Mouse (Mus musculus) forebrain, postnatal 0 days (tissue): ENCODE measurements at regions not wholly inside any gene's neighbourhood (a gene's known extent, or its start where the extent isn't known, plus 50 kb on each side); places are given as distances from the start of the nearest gene placed in this dataset.

ENCODE experiments used
- ATAC-seq: fragments of 200-750 bp; cut with Nextera tagmentation; 2 replicates; pipeline ENCODE4 v1.8.0; 2017; ENCODE audit warnings: mild to moderate bottlenecking, moderate library complexity
- DNase-seq: peaks from one replicate; pipeline ENCODE4 v3.0.0-alpha.2; 2015
- H3K27ac ChIP-seq: fragments of 300-500 bp; sonication (generic); 2 replicates; pipeline ENCODE4 v1.5.1; 2014; ENCODE audit warnings: low read depth, mild to moderate bottlenecking, antibody characterized with exemption, low read length, moderate library complexity, mixed read lengths
- H3K27me3 ChIP-seq: fragments of 300-500 bp; sonication (generic); 2 replicates; pipeline ENCODE4 v1.6.1; 2014; ENCODE audit warnings: mild to moderate bottlenecking, low read length, mixed read lengths; ENCODE audit not compliant: insufficient read depth
- H3K36me3 ChIP-seq: fragments of 300-500 bp; sonication (generic); 2 replicates; pipeline ENCODE4 v1.6.1; 2014; ENCODE audit warnings: mild to moderate bottlenecking, moderate library complexity; ENCODE audit not compliant: insufficient read depth
- H3K4me1 ChIP-seq: fragments of 300-500 bp; sonication (generic); 2 replicates; pipeline ENCODE4 v1.6.1; 2014; ENCODE audit warnings: antibody characterized with exemption; ENCODE audit not compliant: insufficient read depth
- H3K4me2 ChIP-seq: fragments of 300-500 bp; sonication (generic); 2 replicates; pipeline ENCODE4 v1.6.1; 2014; ENCODE audit warnings: low read depth, mild to moderate bottlenecking, moderate library complexity
- H3K4me3 ChIP-seq: fragments of 300-500 bp; sonication (generic); 2 replicates; pipeline ENCODE4 v1.5.1; 2014; ENCODE audit warnings: low read depth, low read length, mixed read lengths
- H3K9ac ChIP-seq: fragments of 300-500 bp; sonication (generic); 2 replicates; pipeline ENCODE4 v1.6.1; 2014; ENCODE audit warnings: mild to moderate bottlenecking
- H3K9me3 ChIP-seq: fragments of 300-500 bp; sonication (generic); 2 replicates; pipeline ENCODE4 v1.6.1; 2016; ENCODE audit warnings: low read length
- CTCF ChIP-seq: sonication (generic); IDR thresholded peaks from 2 replicates; pipeline ENCODE4 v1.5.1; 2016; ENCODE audit warnings: antibody characterized with exemption, control low read depth, low read depth
- WGBS: fragments of 180-500 bp; shearing (Covaris S2); extraction: QIAGEN DNeasy Blood & Tissue Kit; methylation state at CpG from one replicate; pipeline ENCODE4 v1.1.7; 2014; 5-methylcytosine and 5-hydroxymethylcytosine counted together

- Histone ChIP-seq H3K27me3 (no peaks in the 10 kb centered on the region), H3K36me3 (no peaks in the 10 kb centered on the region), H3K27ac (no peak overlapping the region), H3K4me3 (no peak overlapping the region), H3K4me2 (no peak overlapping the region), H3K4me1 (no peaks in the 10 kb centered on the region), H3K9me3 (no peaks in the 10 kb centered on the region), H3K9ac (no peak overlapping the region)
- WGBS, result 60% methylated on average over 5 of the region's 5 CpGs
- DNase-seq, result peak; percentile 12
- no peak for ATAC-seq
- TF ChIP-seq CTCF, result no peak
Observed at GRCm38 (mm10) chr16:73772454-73772853, 639.2 kb downstream of the Robo2 start.

- no peaks in the 10 kb centered on the region for H3K36me3 ChIP-seq
- no peaks in the 10 kb centered on the region for H3K4me1 ChIP-seq
- H3K4me3 ChIP-seq, result no peak overlapping the region
- H3K27me3 ChIP-seq, result no peaks in the 10 kb centered on the region
- 36% methylated on average over 5 of the region's 5 CpGs for WGBS
- no peak overlapping the region for H3K4me2 ChIP-seq
- DNase-seq (no peak), ATAC-seq (no peak)
- H3K9ac ChIP-seq, result no peak overlapping the region
- no peaks in the 10 kb centered on the region for H3K9me3 ChIP-seq
- TF ChIP-seq CTCF, result no peak
- no peak overlapping the region for H3K27ac ChIP-seq
Observed at GRCm38 (mm10) chr16:73770440-73770856, 641.2 kb downstream of the Robo2 start.

- ATAC-seq, result no peak
- 75% methylated on average over 5 of the region's 5 CpGs for WGBS
Observed at GRCm38 (mm10) chr16:73769729-73770128, 641.9 kb downstream of the Robo2 start.

GRCm38 (mm10) chr16:73768706-73769105 lies 642.9 kb downstream of the Robo2 start:
- Histone ChIP-seq H3K4me3 (no peak overlapping the region), H3K4me2 (no peak overlapping the region), H3K4me1 (no peaks in the 10 kb centered on the region), H3K9me3 (no peaks in the 10 kb centered on the region), H3K36me3 (no peaks in the 10 kb centered on the region), H3K27me3 (no peaks in the 10 kb centered on the region), H3K9ac (no peak overlapping the region), H3K27ac (no peak overlapping the region)
- TF ChIP-seq CTCF, result no peak
- 93% methylated on average over 2 of the region's 2 CpGs for WGBS
- DNase-seq, result no peak
- no peak for ATAC-seq

More at GRCm38 (mm10) chr16:73769729-73770128, 641.9 kb downstream of the Robo2 start:
- Histone ChIP-seq H3K36me3 (no peaks in the 10 kb centered on the region), H3K9ac (no peak overlapping the region), H3K4me2 (no peak overlapping the region), H3K4me3 (no peak overlapping the region), H3K9me3 (no peaks in the 10 kb centered on the region), H3K4me1 (no peaks in the 10 kb centered on the region), H3K27me3 (no peaks in the 10 kb centered on the region), H3K27ac (no peak overlapping the region)
- no peak for DNase-seq
- TF ChIP-seq CTCF, result no peak

GRCm38 (mm10) chr16:73765184-73765583 lies 646.4 kb downstream of the Robo2 start:
- Histone ChIP-seq H3K9me3 (no peaks in the 10 kb centered on the region), H3K27ac (no peak overlapping the region), H3K4me3 (no peak overlapping the region), H3K36me3 (no peaks in the 10 kb centered on the region), H3K9ac (no peak overlapping the region), H3K4me1 (no peaks in the 10 kb centered on the region), H3K4me2 (no peak overlapping the region), H3K27me3 (no peaks in the 10 kb centered on the region)
- ATAC-seq (no peak), DNase-seq (no peak)
- TF ChIP-seq CTCF, result no peak
- WGBS, result 66% methylated on average over 3 of the region's 3 CpGs

GRCm38 (mm10) chr16:73760921-73761320 lies 650.7 kb downstream of the Robo2 start:
- no peaks in the 10 kb centered on the region for H3K4me1 ChIP-seq
- no peak overlapping the region for H3K27ac ChIP-seq
- H3K4me3 ChIP-seq, result no peak overlapping the region
- ATAC-seq (no peak), DNase-seq (no peak)
- H3K4me2 ChIP-seq, result no peak overlapping the region
- TF ChIP-seq CTCF, result no peak
- H3K27me3 ChIP-seq, result no peaks in the 10 kb centered on the region
- 12% methylated on average over 3 of the region's 3 CpGs for WGBS
- H3K9me3 ChIP-seq, result no peaks in the 10 kb centered on the region
- no peak overlapping the region for H3K9ac ChIP-seq
- no peaks in the 10 kb centered on the region for H3K36me3 ChIP-seq

GRCm38 (mm10) chr16:73758872-73759271 lies 652.8 kb downstream of the Robo2 start:
- DNase-seq, result no peak
- no peak overlapping the region for H3K27ac ChIP-seq

GRCm38 (mm10) chr16:73754302-73754701 lies 657.3 kb downstream of the Robo2 start:
- WGBS, result 79% methylated on average over 5 of the region's 5 CpGs

More at GRCm38 (mm10) chr16:73758872-73759271, 652.8 kb downstream of the Robo2 start:
- H3K4me2 ChIP-seq, result no peak overlapping the region
- no peaks in the 10 kb centered on the region for H3K27me3 ChIP-seq
- no peaks in the 10 kb centered on the region for H3K36me3 ChIP-seq
- no peak overlapping the region for H3K9ac ChIP-seq
- H3K4me3 ChIP-seq, result no peak overlapping the region
- H3K9me3 ChIP-seq, result no peaks in the 10 kb centered on the region
- no peaks in the 10 kb centered on the region for H3K4me1 ChIP-seq
- ATAC-seq, result no peak
- WGBS, result 52% methylated on average over 5 of the region's 5 CpGs
- TF ChIP-seq CTCF, result no peak

More at GRCm38 (mm10) chr16:73754302-73754701, 657.3 kb downstream of the Robo2 start:
- no peak overlapping the region for H3K4me2 ChIP-seq
- H3K27ac ChIP-seq, result no peak overlapping the region
- no peaks in the 10 kb centered on the region for H3K4me1 ChIP-seq
- no peaks in the 10 kb centered on the region for H3K36me3 ChIP-seq
- DNase-seq (no peak), ATAC-seq (no peak)
- H3K9me3 ChIP-seq, result no peaks in the 10 kb centered on the region
- H3K4me3 ChIP-seq, result no peak overlapping the region
- H3K27me3 ChIP-seq, result no peaks in the 10 kb centered on the region
- TF ChIP-seq CTCF, result no peak
- H3K9ac ChIP-seq, result no peak overlapping the region
